Mouse (Mus musculus): ENCODE results near the gene Gm10803. TPM values are rescaled to one million over a fixed set of nuclear protein-coding genes. Genes with fewer than 3 reads are reported as not detected.

Gene Gm10803
- polyA plus RNA-seq, 1 experiment from 2014 or later = not detected

DNA sequence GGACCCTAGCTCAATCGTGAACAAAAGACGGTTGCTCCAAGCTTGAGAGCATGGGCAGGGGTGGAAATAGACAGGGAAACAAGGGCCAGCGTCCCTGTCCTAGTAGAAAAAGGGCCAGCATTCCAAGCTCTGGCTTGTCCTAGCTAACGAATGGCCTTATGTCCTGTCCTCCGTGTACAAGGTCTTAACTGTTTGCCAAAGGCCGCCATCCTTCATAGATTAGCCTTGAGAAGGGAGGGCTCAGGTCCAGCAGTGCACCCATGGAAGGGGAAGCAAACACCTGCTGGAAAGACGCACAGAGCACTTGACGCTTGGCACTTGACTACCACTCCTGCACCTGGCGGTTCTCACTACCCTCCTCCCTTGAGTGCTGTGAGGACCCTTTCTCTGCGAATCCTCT, 32.8 kb downstream of the Gm10803 start:
- WGBS = 87% methylated on average over 10 of the region's 10 CpGs
- Histone ChIP-seq H3K9ac (replicated peaks) (no peak overlapping the region), H3K27ac (replicated peaks) (no peak overlapping the region), H3K4me2 (no peak overlapping the region), H3K4me3 (replicated peaks) (no peak overlapping the region), H3K27me3 (replicated peaks) (no peaks in the 10 kb centered on the region), H3K36me3 (no peaks in the 10 kb centered on the region), H3K9me3 (replicated peaks) (no peaks in the 10 kb centered on the region), H3K4me1 (no peaks in the 10 kb centered on the region)
- ATAC-seq (ENCODE audit: low FRiP score) = no peak

DNA sequence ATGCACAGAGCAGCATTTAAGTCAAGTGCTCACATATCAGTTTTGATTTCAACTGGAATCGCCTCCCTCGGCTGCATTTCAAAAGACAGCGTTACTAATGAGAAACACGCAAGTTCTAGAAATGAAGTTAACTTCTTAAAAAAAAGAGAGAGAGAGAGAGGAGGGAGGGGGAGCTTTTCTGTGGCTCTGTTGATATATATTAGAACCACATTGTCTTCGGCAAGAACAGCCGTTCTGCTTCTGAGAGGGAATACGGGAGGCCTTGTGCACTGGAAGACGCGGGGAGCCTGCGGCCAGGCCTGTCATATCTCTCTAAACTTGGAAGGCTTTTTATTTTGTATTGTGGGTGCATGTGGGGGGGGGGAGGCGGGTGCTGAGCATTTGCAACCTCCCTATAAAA, 36.8 kb downstream of the Gm10803 start:
- Histone ChIP-seq H3K4me1 (no peaks in the 10 kb centered on the region), H3K4me3 (replicated peaks) (no peak overlapping the region), H3K27me3 (replicated peaks) (0 out of 2 replicates have a peak, but pooled peaks cover 3% of the 10 kb centered on the region), H3K27ac (replicated peaks) (no peak overlapping the region), H3K9ac (replicated peaks) (no peak overlapping the region), H3K4me2 (no peak overlapping the region), H3K9me3 (replicated peaks) (no peaks in the 10 kb centered on the region), H3K36me3 (no peaks in the 10 kb centered on the region)
- ATAC-seq (ENCODE audit: low FRiP score) = no peak
- 80% methylated on average over 11 of the region's 11 CpGs for WGBS

DNA sequence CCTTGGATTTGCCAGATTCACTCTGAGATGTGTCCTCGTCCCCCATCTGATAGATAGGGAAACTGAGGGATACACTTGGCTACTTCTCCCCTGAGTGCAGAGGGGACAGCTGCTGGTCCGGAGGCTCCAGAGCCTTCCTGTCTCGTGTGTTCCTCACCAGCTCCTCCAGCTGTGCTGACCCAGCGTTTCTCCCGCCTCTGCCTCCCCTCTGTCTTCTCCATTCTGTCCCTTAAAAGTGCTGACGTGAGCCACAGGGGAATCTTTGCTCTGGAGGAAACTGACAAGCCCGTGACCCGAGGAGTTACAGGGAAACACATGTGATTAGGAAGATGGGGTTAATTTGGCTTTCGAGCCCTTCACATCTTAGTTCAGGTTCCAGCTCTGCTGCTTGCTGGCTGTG, 39.4 kb downstream of the Gm10803 start:
- Histone ChIP-seq H3K9ac (replicated peaks) (no peak overlapping the region), H3K27me3 (replicated peaks) (0 out of 2 replicates have a peak, but pooled peaks cover 3% of the 10 kb centered on the region), H3K9me3 (replicated peaks) (no peaks in the 10 kb centered on the region), H3K27ac (replicated peaks) (no peak overlapping the region), H3K4me2 (no peak overlapping the region), H3K36me3 (no peaks in the 10 kb centered on the region), H3K4me3 (replicated peaks) (no peak overlapping the region), H3K4me1 (no peaks in the 10 kb centered on the region)
- no peak for ATAC-seq (ENCODE audit: low FRiP score)
- 63% methylated on average over 9 of the region's 9 CpGs for WGBS

DNA sequence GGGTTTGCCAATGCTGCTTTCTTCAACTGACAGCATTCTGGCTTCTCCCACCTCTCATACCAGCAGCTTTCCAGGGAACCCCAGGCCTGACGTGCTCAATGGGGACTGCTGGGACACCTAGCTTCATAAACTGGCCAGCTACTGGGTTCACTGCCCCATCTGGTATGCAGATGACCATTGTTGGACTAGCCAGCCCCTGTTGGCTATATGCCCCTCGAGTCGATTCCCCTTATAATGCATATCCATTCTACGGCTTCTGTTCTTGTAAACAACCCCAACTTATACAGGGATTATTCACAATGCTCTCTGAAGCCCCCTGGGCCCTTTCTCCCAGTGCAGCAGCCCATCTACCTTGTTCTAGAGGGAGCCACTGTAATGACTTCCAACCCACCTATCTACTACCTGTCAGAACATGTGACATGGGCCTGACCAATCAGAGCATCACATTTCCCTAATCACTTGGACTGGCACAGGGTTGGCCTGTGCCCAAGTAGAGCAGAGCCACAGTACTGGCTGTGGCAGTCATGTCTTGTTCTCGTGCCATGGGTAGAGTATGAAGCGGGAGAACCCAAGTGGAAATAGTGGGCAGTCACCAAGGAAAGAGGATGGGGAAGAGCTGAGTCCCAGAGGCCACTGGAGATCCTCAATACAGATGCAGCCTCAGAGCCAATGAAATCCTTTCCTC, 44.4 kb downstream of the Gm10803 start:
- Histone ChIP-seq H3K4me3 (replicated peaks) (no peak overlapping the region), H3K9ac (replicated peaks) (no peak overlapping the region), H3K36me3 (no peaks in the 10 kb centered on the region), H3K4me1 (no peaks in the 10 kb centered on the region), H3K9me3 (replicated peaks) (no peaks in the 10 kb centered on the region), H3K4me2 (no peak overlapping the region), H3K27ac (replicated peaks) (no peak overlapping the region), H3K27me3 (replicated peaks) (0 out of 2 replicates have a peak, but pooled peaks cover 3% of the 10 kb centered on the region)
- WGBS = 88% methylated on average over 6 of the region's 6 CpGs
- no peak for ATAC-seq (ENCODE audit: low FRiP score)

DNA sequence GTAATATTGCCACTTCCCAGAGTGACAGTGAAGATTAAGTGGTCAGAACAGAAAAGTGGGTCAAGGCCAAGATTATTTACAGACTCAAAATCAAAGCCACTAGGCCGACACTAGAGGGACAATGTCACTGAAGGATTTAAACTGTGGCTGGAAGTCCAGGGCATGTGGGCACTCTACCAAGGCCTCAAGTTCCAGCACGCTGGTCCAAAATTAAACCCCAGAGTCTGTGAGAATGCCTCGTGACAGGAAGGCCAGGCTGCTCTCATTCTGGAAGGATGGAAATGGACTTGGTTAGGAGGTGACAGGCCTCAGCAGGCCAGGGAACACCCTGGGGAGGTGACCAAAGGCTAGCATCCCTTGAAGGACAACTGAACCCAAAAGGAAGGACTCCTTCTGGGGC, 48.4 kb downstream of the Gm10803 start:
- no peak overlapping the region for H3K4me3 ChIP-seq (replicated peaks)
- no peak overlapping the region for H3K9ac ChIP-seq (replicated peaks)
- H3K27ac ChIP-seq (replicated peaks) = no peak overlapping the region
- no peak overlapping the region for H3K4me2 ChIP-seq
- no peak for ATAC-seq (ENCODE audit: low FRiP score)
- 0 out of 2 replicates have a peak, but pooled peaks cover 3% of the 10 kb centered on the region for H3K27me3 ChIP-seq (replicated peaks)
- WGBS = 85% methylated on average over 3 of the region's 3 CpGs
- H3K9me3 ChIP-seq (replicated peaks) = no peaks in the 10 kb centered on the region
- H3K4me1 ChIP-seq = no peaks in the 10 kb centered on the region
- no peaks in the 10 kb centered on the region for H3K36me3 ChIP-seq

DNA sequence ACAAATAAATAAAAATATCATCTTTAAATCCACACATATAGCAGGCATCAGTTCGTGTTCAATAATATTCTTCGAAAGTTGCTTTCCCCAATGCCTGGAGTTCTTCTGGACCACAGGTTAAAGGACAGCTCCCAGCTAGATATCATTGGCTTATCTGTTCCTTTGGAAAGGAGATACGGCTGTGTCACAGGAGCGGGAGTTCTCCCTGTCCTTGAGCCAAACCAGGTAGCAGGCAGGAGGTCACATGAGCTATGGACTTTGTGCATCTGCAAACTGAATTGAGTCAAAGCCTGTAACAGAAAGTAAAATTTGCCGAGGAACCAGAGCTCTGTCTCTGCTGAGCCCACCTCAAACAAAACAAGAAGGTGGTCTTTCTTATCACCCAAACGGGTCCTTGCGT, 52.7 kb downstream of the Gm10803 start:
- Histone ChIP-seq H3K27me3 (replicated peaks) (no peaks in the 10 kb centered on the region), H3K9ac (replicated peaks) (no peak overlapping the region), H3K27ac (replicated peaks) (no peak overlapping the region), H3K36me3 (no peaks in the 10 kb centered on the region), H3K4me2 (no peak overlapping the region), H3K9me3 (replicated peaks) (no peaks in the 10 kb centered on the region), H3K4me1 (no peaks in the 10 kb centered on the region), H3K4me3 (replicated peaks) (no peak overlapping the region)
- WGBS = 93% methylated on average over 7 of the region's 7 CpGs
- no peak for ATAC-seq (ENCODE audit: low FRiP score)

Other genes starting within 250 kb of the Gm10803 start
- 22.0 and 29.3 TPM in 2 replicates for gene Tspan18, start 226.1 kb upstream of the Gm10803 start, polyA plus RNA-seq (2015; fragmentation: Nextera tagmentation; extraction: Ambion mirVana)
- gene Cd82, start 97.4 kb upstream of the Gm10803 start, polyA plus RNA-seq (2015; fragmentation: Nextera tagmentation; extraction: Ambion mirVana) = 22.4 and 68.9 TPM in 2 replicates
- 0.09 and 0.13 TPM in 2 replicates for gene Alx4, start 81.8 kb downstream of the Gm10803 start, polyA plus RNA-seq (2015; fragmentation: Nextera tagmentation; extraction: Ambion mirVana)

Data from neural tube, embryonic 15.5 days (tissue).